Mouse (Mus musculus) hindbrain, embryonic 13.5 days (tissue): Measurements from ENCODE around the gene Tenm2. TPM values are rescaled to one million over a fixed set of nuclear protein-coding genes. Genes with fewer than 3 reads are reported as not detected.
A peak's percentile ranks its signal among the peaks of the same experiment; 100 is the strongest.

Experiments
- ATAC-seq: fragments of 200-750 bp; cut with Nextera tagmentation; 2 replicates; pipeline ENCODE4 v1.8.0; 2017; ENCODE audit warnings: moderate TSS enrichment; ENCODE audit not compliant: low FRiP score
- H3K27ac ChIP-seq: fragments of 300-500 bp; sonication (generic); 2 replicates; pipeline ENCODE4 v1.5.1; 2015; ENCODE audit warnings: inconsistent platforms, mild to moderate bottlenecking, moderate library complexity
- H3K27me3 ChIP-seq: fragments of 300-500 bp; sonication (generic); 2 replicates; pipeline ENCODE4 v1.6.1; 2015; ENCODE audit warnings: mild to moderate bottlenecking, inconsistent platforms
- H3K36me3 ChIP-seq: fragments of 300-500 bp; sonication (generic); 2 replicates; pipeline ENCODE4 v1.6.1; 2015; ENCODE audit warnings: mild to moderate bottlenecking, inconsistent platforms
- H3K4me1 ChIP-seq: fragments of 300-500 bp; sonication (generic); replicated peaks from 2 replicates; pipeline ENCODE4 v1.6.1; 2015; ENCODE audit warnings: inconsistent platforms
- H3K4me2 ChIP-seq: fragments of 300-500 bp; sonication (generic); 2 replicates; pipeline ENCODE4 v1.6.1; 2015; ENCODE audit warnings: inconsistent platforms, mild to moderate bottlenecking, moderate library complexity
- H3K4me3 ChIP-seq: fragments of 300-500 bp; sonication (generic); 2 replicates; pipeline ENCODE4 v1.5.1; 2015; ENCODE audit warnings: mild to moderate bottlenecking, inconsistent platforms
- H3K9ac ChIP-seq: fragments of 300-500 bp; sonication (generic); 2 replicates; pipeline ENCODE4 v1.6.1; 2015; ENCODE audit warnings: mild to moderate bottlenecking, inconsistent platforms
- H3K9me3 ChIP-seq: fragments of 300-500 bp; sonication (generic); 2 replicates; pipeline ENCODE4 v1.6.1; 2016; ENCODE audit warnings: inconsistent platforms
- WGBS: fragments of 180-500 bp; shearing (Covaris S2); methylation state at CpG from one replicate; pipeline ENCODE4 v1.1.7; 2015; 5-methylcytosine and 5-hydroxymethylcytosine counted together
- polyA plus RNA-seq: library from polyadenylated mRNA; unstranded; fragments of >200 nt; fragmentation: Nextera tagmentation; extraction: Ambion mirVana; gene quantifications from 2 replicates; pipeline ENCODE4 v1.2.1, GENCODE M21; 2015

Gene Tenm2
- polyA plus RNA-seq, 1 experiment from 2014 or later: 29.4 TPM

- Histone ChIP-seq H3K27me3 (no peaks in the 10 kb centered on the region), H3K4me1 (peaks cover 26% of the 10 kb centered on the region), H3K4me2 (no peak overlapping the region), H3K9ac (no peak overlapping the region), H3K4me3 (no peak overlapping the region), H3K9me3 (no peaks in the 10 kb centered on the region), H3K36me3 (no peaks in the 10 kb centered on the region), H3K27ac (no peak overlapping the region)
- ATAC-seq: peak; percentile 39; the same call in 1 of the 2 replicates
- WGBS: 41% methylated on average over 4 of the region's 4 CpGs
Observed at GRCm38 (mm10) chr11:36137840-36138239, 1097.9 kb downstream of the Tenm2 start.

- WGBS: 76% methylated on average over 6 of the region's 6 CpGs
- H3K27me3 ChIP-seq: no peaks in the 10 kb centered on the region
- H3K4me1 ChIP-seq: peaks cover 26% of the 10 kb centered on the region
- no peaks in the 10 kb centered on the region for H3K36me3 ChIP-seq
- H3K9ac ChIP-seq: no peak overlapping the region
- no peak for ATAC-seq
- H3K4me2 ChIP-seq: no peak overlapping the region
- H3K4me3 ChIP-seq: no peak overlapping the region
- H3K9me3 ChIP-seq: no peaks in the 10 kb centered on the region
- no peak overlapping the region for H3K27ac ChIP-seq
Observed at GRCm38 (mm10) chr11:36137276-36137675, 1098.5 kb downstream of the Tenm2 start.

GRCm38 (mm10) chr11:36134645-36135044, 1101.1 kb downstream of the Tenm2 start:
- no peak overlapping the region for H3K4me3 ChIP-seq
- H3K36me3 ChIP-seq: no peaks in the 10 kb centered on the region
- H3K4me2 ChIP-seq: no peak overlapping the region
- H3K9me3 ChIP-seq: no peaks in the 10 kb centered on the region
- no peak overlapping the region for H3K9ac ChIP-seq
- no peak for ATAC-seq
- 17% methylated on average over 9 of the region's 9 CpGs for WGBS
- H3K27ac ChIP-seq: no peak overlapping the region
- H3K4me1 ChIP-seq: peaks cover 20% of the 10 kb centered on the region
- no peaks in the 10 kb centered on the region for H3K27me3 ChIP-seq

- H3K36me3 ChIP-seq: no peaks in the 10 kb centered on the region
- H3K4me1 ChIP-seq: peaks cover 28% of the 10 kb centered on the region
- no peaks in the 10 kb centered on the region for H3K27me3 ChIP-seq
- H3K4me3 ChIP-seq: no peak overlapping the region
- H3K27ac ChIP-seq: no peak overlapping the region
- no peaks in the 10 kb centered on the region for H3K9me3 ChIP-seq
- 48% methylated on average over 2 of the region's 2 CpGs for WGBS
- H3K9ac ChIP-seq: no peak overlapping the region
- no peak overlapping the region for H3K4me2 ChIP-seq
- no peak for ATAC-seq
Observed at GRCm38 (mm10) chr11:36123275-36123674, 1112.5 kb downstream of the Tenm2 start.

GRCm38 (mm10) chr11:36121410-36121929, 1114.3 kb downstream of the Tenm2 start:
- Histone ChIP-seq H3K9me3 (no peaks in the 10 kb centered on the region), H3K36me3 (no peaks in the 10 kb centered on the region), H3K4me3 (no peak overlapping the region), H3K9ac (no peak overlapping the region), H3K27me3 (no peaks in the 10 kb centered on the region), H3K27ac (peak overlapping the region; percentile 63), H3K4me2 (no peak overlapping the region), H3K4me1 (peaks cover 28% of the 10 kb centered on the region)
- ATAC-seq: 0 out of 2 replicates have a peak, but pooled peaks have one; percentile 17
- WGBS: 32% methylated on average over 8 of the region's 8 CpGs

- Histone ChIP-seq H3K27me3 (no peaks in the 10 kb centered on the region), H3K4me2 (no peak overlapping the region), H3K9ac (no peak overlapping the region; the same call in 1 of the 2 replicates), H3K9me3 (no peaks in the 10 kb centered on the region), H3K36me3 (no peaks in the 10 kb centered on the region), H3K4me3 (no peak overlapping the region), H3K27ac (peak overlapping the region; percentile 63), H3K4me1 (peaks cover 28% of the 10 kb centered on the region)
- WGBS: 15% methylated on average over 7 of the region's 7 CpGs
- ATAC-seq: peak; percentile 63; the same call in 1 of the 2 replicates
Observed at GRCm38 (mm10) chr11:36120591-36121409, 1115.0 kb downstream of the Tenm2 start.

GRCm38 (mm10) chr11:36113326-36113725, 1122.4 kb downstream of the Tenm2 start:
- H3K9me3 ChIP-seq: no peaks in the 10 kb centered on the region
- WGBS: 86% methylated on average over 12 of the region's 12 CpGs
- H3K27me3 ChIP-seq: no peaks in the 10 kb centered on the region
- no peak overlapping the region for H3K9ac ChIP-seq
- H3K27ac ChIP-seq: no peak overlapping the region
- H3K4me3 ChIP-seq: no peak overlapping the region
- H3K4me2 ChIP-seq: no peak overlapping the region
- H3K36me3 ChIP-seq: no peaks in the 10 kb centered on the region
- peaks cover 30% of the 10 kb centered on the region for H3K4me1 ChIP-seq
- no peak for ATAC-seq

- Histone ChIP-seq H3K9me3 (no peaks in the 10 kb centered on the region), H3K4me3 (no peak overlapping the region), H3K9ac (no peak overlapping the region), H3K36me3 (no peaks in the 10 kb centered on the region; the same call in 1 of the 2 replicates), H3K27me3 (no peaks in the 10 kb centered on the region), H3K4me2 (no peak overlapping the region), H3K4me1 (peaks cover 49% of the 10 kb centered on the region), H3K27ac (peak overlapping the region; percentile 30)
- WGBS: 17% methylated on average over 12 of the region's 12 CpGs
- ATAC-seq: peak; percentile 56; the same call in 1 of the 2 replicates
Observed at GRCm38 (mm10) chr11:36108970-36109731, 1126.6 kb downstream of the Tenm2 start.

- H3K27ac ChIP-seq: peak overlapping the region; percentile 31
- ATAC-seq: no peak
Observed at GRCm38 (mm10) chr11:36107840-36108239, 1127.9 kb downstream of the Tenm2 start.

GRCm38 (mm10) chr11:36106639-36107038, 1129.1 kb downstream of the Tenm2 start:
- H3K27me3 ChIP-seq: no peaks in the 10 kb centered on the region
- H3K36me3 ChIP-seq: no peaks in the 10 kb centered on the region; the same call in 1 of the 2 replicates
- peaks cover 59% of the 10 kb centered on the region for H3K4me1 ChIP-seq
- WGBS: 22% methylated on average over 10 of the region's 10 CpGs
- peak overlapping the region; percentile 90 for H3K27ac ChIP-seq
- H3K9ac ChIP-seq: no peak overlapping the region
- H3K4me3 ChIP-seq: no peak overlapping the region
- ATAC-seq: peak; percentile 81
- H3K4me2 ChIP-seq: peak overlapping the region; percentile 11; the same call in 1 of the 2 replicates
- no peaks in the 10 kb centered on the region for H3K9me3 ChIP-seq

More at GRCm38 (mm10) chr11:36107840-36108239, 1127.9 kb downstream of the Tenm2 start:
- WGBS: 55% methylated on average over 6 of the region's 6 CpGs
- Histone ChIP-seq H3K9ac (no peak overlapping the region), H3K4me3 (no peak overlapping the region), H3K4me1 (peaks cover 59% of the 10 kb centered on the region), H3K27me3 (no peaks in the 10 kb centered on the region), H3K36me3 (no peaks in the 10 kb centered on the region; the same call in 1 of the 2 replicates), H3K9me3 (no peaks in the 10 kb centered on the region), H3K4me2 (no peak overlapping the region)

- Histone ChIP-seq H3K4me1 (peaks cover 37% of the 10 kb centered on the region), H3K9ac (no peak overlapping the region), H3K9me3 (no peaks in the 10 kb centered on the region), H3K27ac (peak overlapping the region; percentile 70), H3K4me3 (no peak overlapping the region), H3K4me2 (no peak overlapping the region), H3K36me3 (no peaks in the 10 kb centered on the region; the same call in 1 of the 2 replicates), H3K27me3 (no peaks in the 10 kb centered on the region)
- WGBS: 35% methylated on average over 6 of the region's 6 CpGs
- no peak for ATAC-seq
Observed at GRCm38 (mm10) chr11:36103556-36103955, 1132.2 kb downstream of the Tenm2 start.

- Histone ChIP-seq H3K9me3 (no peaks in the 10 kb centered on the region), H3K27me3 (no peaks in the 10 kb centered on the region), H3K4me2 (no peak overlapping the region), H3K36me3 (peaks cover 4% of the 10 kb centered on the region; the same call in 1 of the 2 replicates), H3K4me1 (peaks cover 12% of the 10 kb centered on the region), H3K9ac (no peak overlapping the region), H3K4me3 (no peak overlapping the region), H3K27ac (peak overlapping the region; percentile 41)
- 81% methylated on average over 14 of the region's 14 CpGs for WGBS
- peak; percentile 27; the same call in 1 of the 2 replicates for ATAC-seq
Observed at GRCm38 (mm10) chr11:36096219-36096618, 1139.5 kb downstream of the Tenm2 start.
